Mouse (Mus musculus) CH12.LX (cell line): Measurements from ENCODE around the gene Sf3b4.

ENCODE experiments used
- CHD2 ChIP-seq: IDR thresholded peaks from 2 replicates; pipeline ENCODE4 v1.6.1; 2011; ENCODE audit warnings: low read length, improper control_type of control experiment
- CTCF ChIP-seq, 2 experiments: IDR thresholded peaks in 1 of 2; conservative IDR thresholded peaks in 1 of 2; 2 replicates each; pipeline ENCODE4 v1.5.1; 2011 to 2012; ENCODE audit warnings: low read depth in 2 of 2, low read length in 2 of 2, improper control_type of control experiment in 1 of 2, inconsistent platforms in 1 of 2, mild to moderate bottlenecking in 1 of 2, moderate library complexity in 1 of 2
- EP300 ChIP-seq: IDR thresholded peaks from 2 replicates; pipeline ENCODE4 v1.6.1; 2011; ENCODE audit warnings: low read length, improper control_type of control experiment
- ETS1 ChIP-seq: conservative IDR thresholded peaks from 2 replicates; pipeline ENCODE4 v1.6.1; 2012; ENCODE audit warnings: low read depth, mild to moderate bottlenecking, inconsistent platforms, low read length, improper control_type of control experiment, moderate library complexity
- KAT2A ChIP-seq: IDR thresholded peaks from 2 replicates; pipeline ENCODE4 v1.6.1; 2012; ENCODE audit warnings: low read length, improper control_type of control experiment, inconsistent platforms; ENCODE audit not compliant: insufficient replicate concordance
- MAX ChIP-seq: IDR thresholded peaks from 2 replicates; pipeline ENCODE4 v1.6.1; 2011; ENCODE audit warnings: low read length, improper control_type of control experiment
- MYC ChIP-seq: IDR thresholded peaks from 2 replicates; pipeline ENCODE4 v1.6.1; 2011; ENCODE audit warnings: low read depth, mild to moderate bottlenecking, improper control_type of control experiment, low read length
- NELFE ChIP-seq: IDR thresholded peaks from 2 replicates; pipeline ENCODE4 v1.6.1; 2011; ENCODE audit warnings: low read depth, low read length, improper control_type of control experiment
- NRF1 ChIP-seq: IDR thresholded peaks from 2 replicates; pipeline ENCODE4 v1.6.1; 2014; ENCODE audit warnings: low read depth, mild to moderate bottlenecking, inconsistent platforms, low read length, improper control_type of control experiment, moderate library complexity
- POLR2A ChIP-seq: IDR thresholded peaks from 2 replicates; pipeline ENCODE4 v1.6.1; 2011; ENCODE audit warnings: low read depth, mild to moderate bottlenecking, improper control_type of control experiment, low read length
- SIN3A ChIP-seq: IDR thresholded peaks from 2 replicates; pipeline ENCODE4 v1.6.1; 2012; ENCODE audit warnings: low read length, improper control_type of control experiment, inconsistent platforms
- ZC3H11A ChIP-seq: IDR thresholded peaks from 2 replicates; pipeline ENCODE4 v1.6.1; 2012; ENCODE audit warnings: low read depth, mild to moderate bottlenecking, inconsistent platforms, low read length, improper control_type of control experiment

- no peak for TF ChIP-seq KAT2A
- no peak for TF ChIP-seq POLR2A
- no peak for TF ChIP-seq ETS1
- TF ChIP-seq MAX: no peak
- no peak for TF ChIP-seq CTCF (conservative IDR thresholded peaks at IDR 0.05 in 1 of 2, IDR thresholded peaks at IDR 0.05 in 1 of 2; ENCODE audit: low read depth in 2 of 2, low read length in 2 of 2)
- TF ChIP-seq NRF1: no peak
- no peak for TF ChIP-seq NELFE
- no peak for TF ChIP-seq SIN3A
- no peak for TF ChIP-seq CHD2
- TF ChIP-seq ZC3H11A: no peak
- TF ChIP-seq EP300: no peak
- no peak for TF ChIP-seq MYC
Observed at GRCm38 (mm10) chr3:96182382-96182776, 10.2 kb downstream of the Sf3b4 start.
